Mouse (Mus musculus): ENCODE data around the gene Anxa7.

- TF ChIP-seq CTCF (IDR thresholded peaks at IDR 0.05) (no peak), EP300 (IDR thresholded peaks at IDR 0.05) (no peak)
Observed at GRCm38 (mm10) chr14:20442252-20442651, 37.7 kb downstream of the Anxa7 start.

Data from lung, postnatal 0 days (tissue).